Mouse (Mus musculus) liver, postnatal 0 days (tissue): Measurements from ENCODE around the gene Scai.

Experiments
- CTCF ChIP-seq: sonication (generic); IDR thresholded peaks from 2 replicates; pipeline ENCODE4 v1.5.1; 2016; ENCODE audit warnings: antibody characterized with exemption, low read depth
- EP300 ChIP-seq: IDR thresholded peaks from 2 replicates; pipeline ENCODE4 v1.6.1; 2016; ENCODE audit warnings: antibody characterized with exemption, low read depth, mild to moderate bottlenecking

DNA sequence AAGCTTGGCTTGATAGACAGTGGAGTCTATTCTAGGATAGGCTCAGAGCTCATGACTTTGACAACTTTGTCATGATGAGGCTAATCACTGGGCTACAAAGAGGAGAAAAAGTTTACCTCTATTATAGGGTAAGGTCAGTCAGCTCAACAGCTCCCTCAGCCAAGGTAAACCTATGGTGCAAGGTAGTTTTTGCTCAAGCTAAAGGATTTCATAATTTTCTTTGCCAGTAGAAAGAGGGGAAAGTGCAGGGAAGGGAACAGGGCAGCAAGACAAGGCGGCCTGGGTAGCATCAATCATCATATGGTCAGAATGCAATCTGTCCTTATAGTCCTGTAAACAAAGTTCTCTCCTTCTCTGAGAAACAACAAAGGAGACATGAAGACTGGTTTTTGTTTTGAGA, 150.3 kb downstream of the Scai start:
- TF ChIP-seq EP300, result no peak
- no peak for TF ChIP-seq CTCF
